Mouse (Mus musculus): Measurements from ENCODE around the gene Myh1. TPM values are rescaled to one million over a fixed set of nuclear protein-coding genes. Genes with fewer than 3 reads are reported as not detected.

The Myh1 gene
- polyA plus RNA-seq, 2 experiments = 1.1 to 2.4 TPM

DNA sequence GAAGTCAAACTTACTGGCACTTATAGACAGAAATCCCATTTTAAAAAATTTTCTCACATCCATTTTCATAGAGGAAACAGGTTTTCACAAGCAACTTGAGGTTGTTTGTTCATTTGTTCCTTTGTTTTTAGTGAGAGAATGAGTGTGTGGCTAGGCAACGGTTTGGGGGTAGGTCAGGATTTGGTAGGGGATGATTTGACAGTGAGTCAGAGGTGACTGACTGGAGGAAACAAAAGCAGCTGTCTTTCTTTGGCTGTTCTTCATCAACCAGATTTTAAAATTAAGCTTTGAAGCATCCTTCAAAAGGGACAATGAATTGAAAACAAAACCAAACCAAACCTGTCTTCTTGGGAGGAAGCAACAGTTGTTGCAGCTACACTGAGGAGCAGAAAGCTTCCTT is 531 bp upstream of the Myh1 start:
- no peaks in the 10 kb centered on the region for H3K9me3 ChIP-seq (ENCODE audit: control insufficient read depth, low read length)
- H3K9ac ChIP-seq (ENCODE audit: low read depth, low read length, severe bottlenecking) = no peak overlapping the region
- no peaks in the 10 kb centered on the region for H3K4me1 ChIP-seq (ENCODE audit: control insufficient read depth, insufficient read depth, low read length)
- TF ChIP-seq POLR2A (IDR thresholded peaks at IDR 0.05; ENCODE audit: borderline replicate concordance, extremely low read depth, insufficient read depth, insufficient read length) = no peak
- 53% methylated on average over 1 of the region's 1 CpGs for WGBS
- H3K4me3 ChIP-seq (replicated peaks; ENCODE audit: low read length) = no peak overlapping the region
- no peak for ATAC-seq (ENCODE audit: low FRiP score, low read depth)
- H3K27me3 ChIP-seq (ENCODE audit: control insufficient read depth, insufficient read depth, low read length) = no peaks in the 10 kb centered on the region
- no peak for DNase-seq (ENCODE audit: low spot score)
- no peak overlapping the region for H3K27ac ChIP-seq (replicated peaks; ENCODE audit: low read depth, low read length)
- H3K4me2 ChIP-seq (replicated peaks; ENCODE audit: low read depth, low read length, severe bottlenecking) = no peak overlapping the region
- H3K36me3 ChIP-seq (ENCODE audit: control insufficient read depth, insufficient read depth, low read length) = no peaks in the 10 kb centered on the region

DNA sequence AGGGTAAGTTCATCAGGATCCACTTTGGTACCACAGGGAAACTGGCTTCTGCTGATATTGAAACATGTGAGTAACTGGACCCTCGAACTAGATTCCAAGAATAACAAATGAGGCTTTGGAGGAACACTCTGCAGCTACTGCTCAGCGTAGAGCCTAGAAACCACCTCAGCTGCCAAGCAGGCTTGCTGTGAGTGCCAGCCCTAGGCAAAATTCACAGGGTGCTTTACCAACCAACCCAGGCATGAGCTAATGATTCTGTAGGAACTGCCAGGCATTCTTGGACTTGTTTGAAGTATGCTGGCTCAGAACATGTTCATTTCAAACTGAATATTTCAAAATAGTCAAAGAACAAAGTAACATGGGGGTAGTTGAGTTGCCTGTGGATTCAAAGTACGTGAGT is 4.9 kb downstream of the Myh1 start:
- TF ChIP-seq POLR2A (IDR thresholded peaks at IDR 0.05; ENCODE audit: borderline replicate concordance, extremely low read depth, insufficient read depth, insufficient read length) = no peak

DNA sequence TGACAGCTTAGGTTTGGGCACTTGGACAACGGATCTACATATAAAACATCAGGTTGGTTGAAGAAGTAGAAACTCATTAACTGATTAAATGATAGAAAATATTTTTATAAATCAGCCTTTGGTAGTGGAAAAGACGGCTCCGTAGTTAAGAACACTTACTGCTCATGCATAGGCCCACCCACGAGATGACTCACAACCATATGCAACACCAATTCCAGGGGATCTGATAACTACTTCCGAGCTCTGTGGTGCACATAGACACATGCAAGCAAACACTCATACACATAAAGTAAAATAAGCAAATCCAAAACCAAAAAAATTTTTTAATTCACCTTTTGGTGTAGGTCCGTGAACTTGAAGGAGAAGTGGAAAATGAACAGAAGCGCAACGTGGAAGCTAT is 22.0 kb downstream of the Myh1 start:
- H3K4me1 ChIP-seq (ENCODE audit: control insufficient read depth, insufficient read depth, low read length) = no peaks in the 10 kb centered on the region
- H3K9me3 ChIP-seq (ENCODE audit: control insufficient read depth, low read length) = no peaks in the 10 kb centered on the region
- no peak overlapping the region for H3K27ac ChIP-seq (replicated peaks; ENCODE audit: low read depth, low read length)
- no peak for TF ChIP-seq POLR2A (IDR thresholded peaks at IDR 0.05; ENCODE audit: borderline replicate concordance, extremely low read depth, insufficient read depth, insufficient read length)
- no peak overlapping the region for H3K9ac ChIP-seq (ENCODE audit: low read depth, low read length, severe bottlenecking)
- H3K27me3 ChIP-seq (ENCODE audit: control insufficient read depth, insufficient read depth, low read length) = no peaks in the 10 kb centered on the region
- no peak overlapping the region for H3K4me2 ChIP-seq (replicated peaks; ENCODE audit: low read depth, low read length, severe bottlenecking)
- 89% methylated on average over 8 of the region's 8 CpGs for WGBS
- H3K36me3 ChIP-seq (ENCODE audit: control insufficient read depth, insufficient read depth, low read length) = no peaks in the 10 kb centered on the region
- H3K4me3 ChIP-seq (replicated peaks; ENCODE audit: low read length) = no peak overlapping the region
- ATAC-seq (ENCODE audit: low FRiP score, low read depth) (no peak), DNase-seq (ENCODE audit: low spot score) (no peak)

More for the DNA sequence above, 4.9 kb downstream of the Myh1 start:
- WGBS = 73% methylated on average over 3 of the region's 3 CpGs
- Histone ChIP-seq H3K27me3 (ENCODE audit: control insufficient read depth, insufficient read depth, low read length) (no peaks in the 10 kb centered on the region), H3K36me3 (ENCODE audit: control insufficient read depth, insufficient read depth, low read length) (no peaks in the 10 kb centered on the region), H3K27ac (replicated peaks; ENCODE audit: low read depth, low read length) (no peak overlapping the region), H3K9ac (ENCODE audit: low read depth, low read length, severe bottlenecking) (no peak overlapping the region), H3K4me2 (replicated peaks; ENCODE audit: low read depth, low read length, severe bottlenecking) (no peak overlapping the region), H3K9me3 (ENCODE audit: control insufficient read depth, low read length) (no peaks in the 10 kb centered on the region), H3K4me3 (replicated peaks; ENCODE audit: low read length) (no peak overlapping the region), H3K4me1 (ENCODE audit: control insufficient read depth, insufficient read depth, low read length) (no peaks in the 10 kb centered on the region)
- DNase-seq (ENCODE audit: low spot score) (no peak), ATAC-seq (ENCODE audit: low FRiP score, low read depth) (no peak)

DNA sequence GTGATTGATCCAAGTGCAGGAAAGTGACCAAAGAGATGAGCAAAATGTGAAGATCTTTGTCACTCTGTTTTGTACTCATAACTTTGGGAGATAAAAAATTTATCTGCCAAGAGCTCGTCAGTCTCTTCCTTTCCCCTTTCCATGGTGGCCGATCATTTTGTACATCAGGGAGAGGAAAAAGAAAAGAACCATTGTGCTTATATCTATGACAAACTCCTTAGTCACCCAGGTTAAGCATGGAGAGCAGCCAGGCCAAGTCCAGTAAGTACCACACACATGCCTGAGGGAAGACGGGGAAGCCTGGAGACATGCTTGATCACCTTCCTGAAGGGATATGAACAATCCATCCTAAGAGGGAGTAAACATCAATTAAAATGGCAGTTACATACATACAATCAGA is 24.6 kb downstream of the Myh1 start:
- H3K4me1 ChIP-seq (ENCODE audit: control insufficient read depth, insufficient read depth, low read length) = no peaks in the 10 kb centered on the region
- H3K4me2 ChIP-seq (replicated peaks; ENCODE audit: low read depth, low read length, severe bottlenecking) = no peak overlapping the region
- H3K27ac ChIP-seq (replicated peaks; ENCODE audit: low read depth, low read length) = no peak overlapping the region
- no peak for TF ChIP-seq POLR2A (IDR thresholded peaks at IDR 0.05; ENCODE audit: borderline replicate concordance, extremely low read depth, insufficient read depth, insufficient read length)
- ATAC-seq (ENCODE audit: low FRiP score, low read depth) = no peak
- WGBS = 81% methylated on average over 3 of the region's 3 CpGs
- H3K9ac ChIP-seq (ENCODE audit: low read depth, low read length, severe bottlenecking) = no peak overlapping the region
- H3K36me3 ChIP-seq (ENCODE audit: control insufficient read depth, insufficient read depth, low read length) = no peaks in the 10 kb centered on the region
- no peak overlapping the region for H3K4me3 ChIP-seq (replicated peaks; ENCODE audit: low read length)
- no peaks in the 10 kb centered on the region for H3K27me3 ChIP-seq (ENCODE audit: control insufficient read depth, insufficient read depth, low read length)
- H3K9me3 ChIP-seq (ENCODE audit: control insufficient read depth, low read length) = no peaks in the 10 kb centered on the region
- no peak for DNase-seq (ENCODE audit: low spot score)

DNA sequence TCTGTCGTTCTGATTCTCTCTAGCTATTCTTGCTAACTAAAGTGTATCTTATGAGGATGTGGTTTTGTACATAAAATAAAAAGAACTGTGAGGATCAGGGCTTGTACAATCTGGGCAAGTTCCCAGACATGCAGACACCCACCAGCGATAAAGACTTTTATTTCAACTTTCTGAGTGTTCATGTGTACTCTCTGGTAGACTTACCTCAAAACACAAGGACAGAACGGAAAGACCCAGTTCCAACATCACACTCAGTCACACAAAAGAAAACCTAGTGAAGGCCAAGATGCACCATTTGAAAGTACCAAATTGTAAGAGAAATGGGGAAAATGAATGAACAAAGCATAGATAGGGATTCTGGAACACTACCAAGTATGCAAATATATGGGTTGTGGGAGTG is 28.9 kb downstream of the Myh1 start:
- DNase-seq (ENCODE audit: low spot score) (no peak), ATAC-seq (ENCODE audit: low FRiP score, low read depth) (no peak)
- Histone ChIP-seq H3K4me2 (replicated peaks; ENCODE audit: low read depth, low read length, severe bottlenecking) (no peak overlapping the region), H3K9me3 (ENCODE audit: control insufficient read depth, low read length) (no peaks in the 10 kb centered on the region), H3K4me3 (replicated peaks; ENCODE audit: low read length) (no peak overlapping the region), H3K27me3 (ENCODE audit: control insufficient read depth, insufficient read depth, low read length) (no peaks in the 10 kb centered on the region), H3K27ac (replicated peaks; ENCODE audit: low read depth, low read length) (no peak overlapping the region), H3K36me3 (ENCODE audit: control insufficient read depth, insufficient read depth, low read length) (no peaks in the 10 kb centered on the region), H3K9ac (ENCODE audit: low read depth, low read length, severe bottlenecking) (no peak overlapping the region), H3K4me1 (ENCODE audit: control insufficient read depth, insufficient read depth, low read length) (no peaks in the 10 kb centered on the region)
- WGBS = 74% methylated on average over 3 of the region's 3 CpGs
- no peak for TF ChIP-seq POLR2A (IDR thresholded peaks at IDR 0.05; ENCODE audit: borderline replicate concordance, extremely low read depth, insufficient read depth, insufficient read length)

DNA sequence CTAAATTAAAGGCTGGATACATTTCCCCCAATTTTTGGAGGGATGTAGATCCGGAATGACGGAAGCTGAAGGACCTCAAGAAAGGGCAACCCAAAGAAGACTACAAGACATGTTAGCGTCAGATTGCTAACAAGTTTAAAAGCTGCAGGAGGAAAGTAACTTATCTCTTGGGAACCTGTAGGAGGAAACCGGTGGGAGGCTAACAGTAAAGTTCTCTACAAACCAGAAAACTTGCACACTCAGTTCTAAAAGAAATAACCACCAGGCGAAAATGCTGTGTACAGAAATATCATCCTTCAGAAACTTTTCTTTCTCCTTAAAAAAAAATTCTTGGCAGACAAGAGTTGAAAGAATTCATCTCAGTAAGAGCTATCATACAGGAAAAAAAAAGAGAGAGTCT is 29.3 kb downstream of the Myh1 start:
- H3K4me2 ChIP-seq (replicated peaks; ENCODE audit: low read depth, low read length, severe bottlenecking) = no peak overlapping the region
- DNase-seq (ENCODE audit: low spot score) = no peak
- no peaks in the 10 kb centered on the region for H3K36me3 ChIP-seq (ENCODE audit: control insufficient read depth, insufficient read depth, low read length)
- TF ChIP-seq POLR2A (IDR thresholded peaks at IDR 0.05; ENCODE audit: borderline replicate concordance, extremely low read depth, insufficient read depth, insufficient read length) = no peak
- no peaks in the 10 kb centered on the region for H3K4me1 ChIP-seq (ENCODE audit: control insufficient read depth, insufficient read depth, low read length)
- no peak overlapping the region for H3K4me3 ChIP-seq (replicated peaks; ENCODE audit: low read length)
- 74% methylated on average over 5 of the region's 5 CpGs for WGBS
- no peak for ATAC-seq (ENCODE audit: low FRiP score, low read depth)
- no peaks in the 10 kb centered on the region for H3K9me3 ChIP-seq (ENCODE audit: control insufficient read depth, low read length)
- H3K9ac ChIP-seq (ENCODE audit: low read depth, low read length, severe bottlenecking) = no peak overlapping the region
- no peak overlapping the region for H3K27ac ChIP-seq (replicated peaks; ENCODE audit: low read depth, low read length)
- H3K27me3 ChIP-seq (ENCODE audit: control insufficient read depth, insufficient read depth, low read length) = no peaks in the 10 kb centered on the region

Data from limb, embryonic 14.5 days (tissue).